Mouse (Mus musculus) mature B cell (primary cell): ENCODE data around the gene Ska2.

Experiments
- in situ Hi-C: fragments of 300-500 bp; cut with MboI; formaldehyde crosslinking; loops from 2 replicates; pipeline ENCODE4 v1.14.3; 2019

The Ska2 gene

DNA sequence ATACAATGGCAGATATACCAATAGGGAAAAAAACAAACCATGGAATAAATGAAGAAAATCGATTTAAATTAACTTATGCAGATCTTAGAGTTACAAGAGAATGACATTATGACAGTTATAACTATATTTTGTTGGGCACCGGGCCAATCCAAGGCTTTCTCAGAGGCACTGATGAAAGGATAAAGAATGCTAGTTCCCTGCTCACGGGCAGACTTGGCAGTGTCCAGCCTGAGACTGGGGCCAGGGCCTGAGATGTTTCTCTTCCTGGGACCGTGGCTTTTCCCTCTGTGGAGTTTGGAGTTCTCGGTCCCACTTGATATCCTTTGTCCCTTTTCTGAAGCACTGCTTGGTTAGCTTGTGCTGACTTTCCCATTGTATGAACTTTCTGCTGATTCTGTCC lies 64.6 kb downstream of the Ska2 start:
- in situ Hi-C loops, result no loop called here
